Mouse (Mus musculus) heart, adult 2 months (tissue): Measurements from ENCODE around the gene Necab3. TPM values are rescaled to one million over a fixed set of nuclear protein-coding genes. Genes with fewer than 3 reads are reported as not detected.
A peak's percentile ranks its signal among the peaks of the same experiment; 100 is the strongest.

Experiments used
- DNase-seq, 2 experiments: peaks; one replicate each; pipeline ENCODE4 v3.0.0; 2021
- H3K27ac ChIP-seq: fragments of 200-600 bp; 2 replicates; pipeline ENCODE4 v1.8.1; 2022
- H3K27me3 ChIP-seq: fragments of 200-500 bp; 2 replicates; pipeline ENCODE4 v1.6.1; 2012; ENCODE audit warnings: mild to moderate bottlenecking, low read length, inconsistent platforms, mixed read lengths; ENCODE audit not compliant: control insufficient read depth, insufficient read depth
- H3K36me3 ChIP-seq: fragments of 200-500 bp; 2 replicates; pipeline ENCODE4 v1.6.1; 2012; ENCODE audit warnings: low read length, inconsistent platforms; ENCODE audit not compliant: control insufficient read depth, insufficient read depth
- H3K4me1 ChIP-seq: fragments of 200-500 bp; 2 replicates; pipeline ENCODE4 v1.6.1; 2011; ENCODE audit warnings: low read length; ENCODE audit not compliant: control insufficient read depth, insufficient read depth
- H3K4me3 ChIP-seq: fragments of 200-600 bp; 2 replicates; pipeline ENCODE4 v1.8.1; 2022
- H3K79me2 ChIP-seq: fragments of 200-500 bp; replicated peaks from 2 replicates; pipeline ENCODE4 v1.6.1; 2012; ENCODE audit warnings: mild to moderate bottlenecking, inconsistent platforms, low read length, moderate library complexity, mixed read lengths; ENCODE audit not compliant: control insufficient read depth, insufficient read depth
- H3K9ac ChIP-seq: fragments of 200-500 bp; 2 replicates; pipeline ENCODE4 v1.6.1; 2012; ENCODE audit warnings: low read depth, mild to moderate bottlenecking, control low read depth, inconsistent platforms, low read length, mixed read lengths
- CTCF ChIP-seq: fragments of 200-600 bp; IDR thresholded peaks from 2 replicates; pipeline ENCODE4 v1.8.1; 2022; ENCODE audit warnings: antibody characterized with exemption, mild to moderate bottlenecking, moderate library complexity
- EP300 ChIP-seq: fragments of 200-500 bp; IDR thresholded peaks from 2 replicates; pipeline ENCODE4 v1.6.1; 2011; ENCODE audit warnings: low read depth, low read length, control low read depth; ENCODE audit not compliant: insufficient read depth
- POLR2A ChIP-seq: fragments of 200-500 bp; IDR thresholded peaks from 2 replicates; pipeline ENCODE4 v1.6.1; 2011; ENCODE audit warnings: mild to moderate bottlenecking, low read depth, low read length, control low read depth; ENCODE audit not compliant: insufficient read depth
- WGBS: fragments of 180-500 bp; shearing (Covaris S2); methylation state at CpG from one replicate; pipeline ENCODE4 v1.1.7; 2018; 5-methylcytosine and 5-hydroxymethylcytosine counted together
- intact Hi-C: fragments of 180-260 bp; cut with DNase I; formaldehyde crosslinking; loops from one replicate; pipeline ENCODE4 v1.15.1; 2025
- polyA plus RNA-seq: library from polyadenylated mRNA; depleted of rRNA; stranded (reverse); fragments of >200 nt; gene quantifications from 2 replicates; pipeline ENCODE4 v1.2.3, GENCODE M21; 2012
- total RNA-seq, 2 experiments: library from RNA; stranded (reverse); gene quantifications; 2 replicates each; pipeline ENCODE4 v1.2.3; 2021

Necab3 gene
- total and polyA plus RNA-seq, 3 experiments = 0.20 to 0.90 (median 0.23) TPM

- DNase-seq = peak; percentile 94 to 96
- TF ChIP-seq CTCF = peak; percentile 42
- no peak for TF ChIP-seq EP300
- Histone ChIP-seq H3K27me3 (no peaks in the 10 kb centered on the region), H3K27ac (peak within 1 kb of the TSS; percentile 31), H3K4me1 (no peaks in the 10 kb centered on the region), H3K4me3 (peak within 1 kb of the TSS; percentile 65), H3K79me2 (no peaks in the 10 kb centered on the region), H3K9ac (peak within 1 kb of the TSS; percentile 27), H3K36me3 (no peaks in the 10 kb centered on the region)
- intact Hi-C loops = loop anchor here (2.0 kb wide), 1 partner anchor 33 kb away; the partner anchor contains the start of gene Pxmp4
- 0% methylated on average over 38 of the region's 44 CpGs for WGBS
Observed at GRCm38 (mm10) chr2:154569836-154570286, 11.2 kb upstream of the Necab3 start, which contains the start of gene E2f1. Gene E2f1 (minus strand): TSS chr2:154569892.

- intact Hi-C loops = no loop called here
- no peaks in the 10 kb centered on the region for H3K4me1 ChIP-seq
- no peaks in the 10 kb centered on the region for H3K79me2 ChIP-seq
- TF ChIP-seq EP300 = no peak
- no peak for TF ChIP-seq POLR2A
- no peak for TF ChIP-seq CTCF
- H3K4me3 ChIP-seq = peak overlapping the region; percentile 60
- H3K27me3 ChIP-seq = no peaks in the 10 kb centered on the region
- no peak overlapping the region for H3K27ac ChIP-seq
- DNase-seq = peak; percentile 69 to 73
- WGBS = 2% methylated on average over 61 of the region's 70 CpGs
- H3K36me3 ChIP-seq = no peaks in the 10 kb centered on the region
- peak overlapping the region; percentile 27 for H3K9ac ChIP-seq
Observed at GRCm38 (mm10) chr2:154569071-154569748, 10.5 kb upstream of the Necab3 start.

- no peak overlapping the region for H3K27ac ChIP-seq
- no peaks in the 10 kb centered on the region for H3K79me2 ChIP-seq
- intact Hi-C loops = no loop called here
- H3K4me3 ChIP-seq = peak overlapping the region; percentile 60
- H3K4me1 ChIP-seq = no peaks in the 10 kb centered on the region
- no peak for DNase-seq
- no peaks in the 10 kb centered on the region for H3K27me3 ChIP-seq
- no peaks in the 10 kb centered on the region for H3K36me3 ChIP-seq
- no peak for TF ChIP-seq POLR2A
- TF ChIP-seq EP300 = no peak
- no peak for TF ChIP-seq CTCF
- 36% methylated on average over 10 of the region's 10 CpGs for WGBS
- H3K9ac ChIP-seq = no peak overlapping the region; the same call in 1 of the 2 replicates
Observed at GRCm38 (mm10) chr2:154568329-154569070, 9.8 kb upstream of the Necab3 start.

- intact Hi-C loops = no loop called here
- H3K9ac ChIP-seq = no peak overlapping the region
Observed at GRCm38 (mm10) chr2:154567766-154568165, 9.1 kb upstream of the Necab3 start.

GRCm38 (mm10) chr2:154566641-154567040, 8.0 kb upstream of the Necab3 start:
- Histone ChIP-seq H3K9ac (no peak overlapping the region), H3K36me3 (no peaks in the 10 kb centered on the region), H3K27ac (no peak overlapping the region), H3K4me3 (no peak overlapping the region), H3K79me2 (no peaks in the 10 kb centered on the region), H3K4me1 (no peaks in the 10 kb centered on the region), H3K27me3 (no peaks in the 10 kb centered on the region)
- TF ChIP-seq POLR2A (no peak), EP300 (no peak), CTCF (no peak)
- intact Hi-C loops = no loop called here
- no peak for DNase-seq
- 79% methylated on average over 8 of the region's 8 CpGs for WGBS

More at GRCm38 (mm10) chr2:154567766-154568165, 9.1 kb upstream of the Necab3 start:
- Histone ChIP-seq H3K36me3 (no peaks in the 10 kb centered on the region), H3K27me3 (no peaks in the 10 kb centered on the region), H3K4me3 (no peak overlapping the region), H3K4me1 (no peaks in the 10 kb centered on the region), H3K79me2 (no peaks in the 10 kb centered on the region), H3K27ac (no peak overlapping the region)
- no peak for TF ChIP-seq EP300
- no peak for TF ChIP-seq CTCF
- TF ChIP-seq POLR2A = no peak
- no peak for DNase-seq
- WGBS = 49% methylated on average over 2 of the region's 2 CpGs

GRCm38 (mm10) chr2:154565562-154565961, 6.9 kb upstream of the Necab3 start:
- no peak overlapping the region for H3K9ac ChIP-seq
- WGBS = 92% methylated on average over 3 of the region's 3 CpGs
- TF ChIP-seq CTCF (no peak), POLR2A (no peak), EP300 (no peak)

More at GRCm38 (mm10) chr2:154565562-154565961, 6.9 kb upstream of the Necab3 start:
- no peaks in the 10 kb centered on the region for H3K79me2 ChIP-seq
- H3K27ac ChIP-seq = no peak overlapping the region
- H3K36me3 ChIP-seq = no peaks in the 10 kb centered on the region
- H3K27me3 ChIP-seq = no peaks in the 10 kb centered on the region
- H3K4me1 ChIP-seq = no peaks in the 10 kb centered on the region
- intact Hi-C loops = no loop called here
- no peak for DNase-seq
- no peak overlapping the region for H3K4me3 ChIP-seq
